Mouse (Mus musculus) lung, postnatal 0 days (tissue): ENCODE measurements around the gene Dlx5.

Experiments used
- CTCF ChIP-seq: IDR thresholded peaks from 2 replicates; pipeline ENCODE4 v1.5.1; 2016; ENCODE audit warnings: antibody characterized with exemption, mild to moderate bottlenecking
- EP300 ChIP-seq: IDR thresholded peaks from 2 replicates; pipeline ENCODE4 v1.6.1; 2016; ENCODE audit warnings: antibody characterized with exemption, mild to moderate bottlenecking, control low read depth

DNA sequence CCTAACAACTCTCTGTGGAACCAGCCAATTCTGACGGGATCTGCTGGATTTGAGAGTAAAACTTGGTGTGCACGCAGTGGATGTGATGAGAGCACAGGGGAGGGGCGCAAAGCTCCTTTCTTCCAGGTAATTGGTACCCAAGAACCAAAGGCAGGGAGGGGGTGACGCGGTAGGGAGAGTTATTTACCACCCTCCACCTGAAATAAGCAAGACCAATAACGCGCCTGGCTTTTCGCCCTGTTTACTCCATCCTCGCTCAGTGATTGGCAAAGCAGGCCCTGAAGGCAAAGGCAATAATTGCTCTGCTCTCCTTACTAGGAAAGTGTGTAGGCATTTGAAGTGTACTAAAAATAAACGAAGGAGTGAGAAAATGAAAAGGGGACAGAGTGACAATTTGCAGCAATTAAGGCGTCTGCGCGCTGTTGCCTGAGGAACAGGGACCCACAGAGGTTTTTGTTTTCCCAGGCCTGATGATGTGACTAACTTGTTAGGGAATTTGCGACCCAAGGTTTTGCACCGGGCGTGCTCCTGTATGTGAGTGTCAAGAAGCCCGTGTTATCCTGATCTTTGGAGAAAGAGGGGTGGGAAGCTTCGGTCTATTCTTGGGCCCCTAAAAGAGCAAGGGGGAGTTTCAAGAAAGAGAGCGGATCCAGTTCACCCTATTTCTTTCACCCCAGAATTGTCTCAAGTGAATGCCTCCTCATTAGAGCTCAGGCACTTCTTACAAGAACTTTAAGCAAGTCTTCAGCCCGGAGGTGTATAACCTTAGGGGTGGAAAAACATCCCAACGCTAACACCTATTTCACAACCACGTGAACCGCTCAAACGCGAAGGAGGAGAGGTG is 26.8 kb downstream of the Dlx5 start:
- TF ChIP-seq CTCF (no peak), EP300 (no peak)
